Mouse (Mus musculus) Patski (cell line): Measurements from ENCODE around the gene Dip2b. TPM values are rescaled to one million over a fixed set of nuclear protein-coding genes. Genes with fewer than 3 reads are reported as not detected.
"Not testable (repeated sequence)": the region's sequence is repeated elsewhere in the genome, so short reads cannot be mapped to it uniquely, and the experiment has no call there.

Experiments used
- ATAC-seq: fragments of 100-300 bp; one replicate; pipeline ENCODE4 v1.8.0; 2021
- CTCF ChIA-PET: fragments of 350-600 bp; sonication (Branson Sonifier 250); formaldehyde crosslinking; loops from one replicate; lab custom pipeline; 2022; ENCODE audit warnings: inconsistent platforms; lab: Charles Lee
- POLR2A ChIA-PET: fragments of 350-600 bp; sonication (Branson Sonifier 250); formaldehyde crosslinking; loops from one replicate; lab custom pipeline; 2022; ENCODE audit warnings: antibody characterized with exemption, inconsistent platforms; lab: Charles Lee
- DNase-seq: peaks from one replicate; pipeline ENCODE4 v3.0.0-alpha.2; 2011; ENCODE audit warnings: low read depth, low spot score
- H3K27me3 ChIP-seq: fragments of 371-371 bp; one replicate; pipeline ENCODE4 v1.5.1; 2021
- CTCF ChIP-seq: fragments of 100-300 bp; IDR thresholded peaks from one replicate; pipeline ENCODE4 v1.5.1; 2021
- in situ Hi-C: fragments of 300-500 bp; cut with MboI; formaldehyde crosslinking; loops from 3 replicates; pipeline ENCODE4 v1.11.1; 2018; ENCODE audit warnings: low pct_unique_long_range_greater_than_20kb, mixed read lengths
- polyA plus RNA-seq: library from polyadenylated mRNA; unstranded; gene quantifications from one replicate; pipeline ENCODE4 v1.2.3, GENCODE M21; 2021

Gene Dip2b
- polyA plus RNA-seq, 1 experiment from 2014 or later: 13.8 TPM

DNA sequence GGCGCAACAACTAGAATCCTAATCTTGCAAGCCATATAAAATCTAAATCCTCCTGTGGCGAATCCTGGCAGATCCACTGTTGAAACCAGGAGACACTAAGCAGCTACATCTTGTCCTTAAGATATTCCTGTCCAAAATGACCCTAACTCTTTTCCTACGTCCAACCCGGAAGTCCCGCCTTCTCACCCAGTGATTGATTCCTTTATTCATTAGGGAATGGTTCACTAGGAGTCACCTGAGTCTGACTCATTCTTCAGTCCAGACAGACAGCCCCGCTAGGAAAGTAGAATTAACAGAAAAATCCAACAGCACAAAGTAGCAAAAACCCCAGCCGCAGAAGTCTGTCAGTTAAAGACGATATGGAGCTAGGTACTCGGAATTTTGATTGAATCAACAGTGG lies 208.8 kb downstream of the Dip2b start:
- no peak for TF ChIP-seq CTCF
- ATAC-seq (no peak), DNase-seq (no peak)
- H3K27me3 ChIP-seq: no peaks in the 10 kb centered on the region
- in situ Hi-C loops: no loop called here
- CTCF ChIA-PET: interaction anchor here (0.9 kb wide), 1 partner anchor 10 kb away, joined by 3 read pairs; no protein-coding TSS in a partner anchor
- POLR2A ChIA-PET: no interaction called here

DNA sequence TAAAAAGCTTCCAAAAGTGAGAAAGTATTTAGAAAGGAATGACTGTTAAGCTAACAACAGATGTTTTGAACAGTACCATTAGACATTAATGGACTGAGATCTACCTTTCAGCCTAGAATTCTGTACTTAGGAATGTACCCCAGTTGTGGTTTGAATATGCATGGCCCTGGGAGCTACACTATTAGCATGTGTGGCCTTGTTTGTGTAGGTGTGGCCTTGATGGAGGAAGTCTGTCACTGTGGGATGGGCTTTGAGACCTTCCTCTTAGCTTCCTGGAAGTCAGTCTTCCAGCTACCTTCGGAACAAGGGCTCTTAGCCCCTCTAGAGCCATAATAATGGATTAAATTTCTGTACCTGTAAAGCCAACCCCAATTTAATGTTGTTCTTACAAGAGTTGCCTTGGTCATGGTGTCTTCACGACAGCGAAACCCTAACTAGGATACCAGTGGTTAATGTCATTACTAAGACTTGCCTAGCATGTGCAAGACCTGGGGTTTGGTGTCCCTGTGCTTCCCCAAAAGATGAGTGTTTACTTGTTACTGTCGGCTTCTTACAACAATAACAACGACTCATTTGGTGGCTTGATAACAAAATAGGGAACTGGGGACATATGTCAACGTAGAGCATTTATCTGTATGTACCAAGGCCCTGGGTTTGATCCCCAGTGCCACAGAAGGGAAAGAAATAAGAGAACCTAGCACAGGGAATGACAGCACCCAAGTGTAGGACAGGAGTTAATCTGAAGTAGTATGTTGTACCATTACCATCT lies 210.4 kb downstream of the Dip2b start:
- no peaks in the 10 kb centered on the region for H3K27me3 ChIP-seq
- POLR2A ChIA-PET: interaction anchor here (0.6 kb wide), 1 partner anchor 289 kb away, joined by 6 read pairs; no protein-coding TSS in a partner anchor
- CTCF ChIA-PET: interaction anchor here (2.5 kb wide), 1 partner anchor 17 kb away, joined by 9 read pairs; no protein-coding TSS in a partner anchor
- no peak for DNase-seq
- no peak for ATAC-seq
- TF ChIP-seq CTCF: no peak
- in situ Hi-C loops: no loop called here

DNA sequence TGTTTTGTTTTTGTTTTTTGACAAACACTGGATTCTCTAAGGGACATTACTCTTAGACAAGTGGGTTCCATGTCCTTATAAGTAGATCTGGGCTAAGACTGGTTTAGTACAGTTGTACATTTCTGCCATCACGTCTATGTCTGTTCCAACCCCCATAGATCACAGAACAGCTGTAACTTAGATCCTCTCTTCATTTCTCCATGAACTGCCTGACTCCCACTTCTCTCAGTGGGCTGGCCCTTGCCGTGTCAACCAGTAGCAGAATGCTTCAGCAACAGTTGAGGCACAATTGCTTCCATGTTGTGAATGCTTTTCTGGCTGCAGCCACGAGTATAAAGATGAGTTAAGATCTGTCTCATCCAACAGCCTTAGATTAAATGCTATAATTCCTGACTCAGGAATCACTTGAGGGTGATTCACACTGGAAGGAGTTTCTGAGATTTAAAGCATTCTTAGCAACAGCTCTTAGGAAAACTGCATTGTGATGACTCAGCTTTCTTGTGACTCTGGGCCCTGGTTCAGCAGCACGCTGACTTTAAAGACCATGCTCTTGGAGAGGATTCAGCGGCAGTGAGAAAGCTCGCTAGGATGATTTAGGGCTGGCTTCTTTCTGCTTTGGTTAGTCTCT lies 212.8 kb downstream of the Dip2b start:
- POLR2A ChIA-PET: no interaction called here
- CTCF ChIA-PET: interaction anchor here (0.8 to 2.8 kb wide), 3 partner anchors 10 to 20 kb away, joined by 3 to 9 read pairs (median 3); no protein-coding TSS in a partner anchor
- ATAC-seq (peak; percentile 67), DNase-seq (peak; percentile 85)
- H3K27me3 ChIP-seq: no peaks in the 10 kb centered on the region
- TF ChIP-seq CTCF: no peak
- in situ Hi-C loops: no loop called here

DNA sequence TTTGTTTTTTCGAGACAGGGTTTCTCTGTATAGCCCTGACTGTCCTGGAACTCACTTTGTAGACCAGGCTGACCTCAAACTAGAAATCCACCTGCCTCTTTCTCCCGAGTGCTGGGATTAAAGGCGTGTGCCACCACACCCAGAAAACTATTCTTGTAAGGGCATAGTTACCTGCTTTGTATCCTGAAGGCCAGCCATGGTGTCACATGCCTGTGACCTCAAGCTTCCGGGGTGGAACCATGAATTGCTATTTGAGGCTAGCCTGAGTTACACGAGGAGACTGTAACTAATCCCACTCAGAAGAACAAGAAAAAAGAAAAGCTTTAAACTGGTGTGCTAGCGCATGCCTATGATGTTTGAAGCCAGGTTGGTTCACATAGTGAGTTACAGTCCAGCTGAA lies 217.9 kb downstream of the Dip2b start:
- ChIA-PET CTCF (no interaction called here), POLR2A (no interaction called here)
- in situ Hi-C loops: no loop called here
- H3K27me3 ChIP-seq: no peaks in the 10 kb centered on the region
- ATAC-seq (no peak), DNase-seq (no peak)
- no peak for TF ChIP-seq CTCF

DNA sequence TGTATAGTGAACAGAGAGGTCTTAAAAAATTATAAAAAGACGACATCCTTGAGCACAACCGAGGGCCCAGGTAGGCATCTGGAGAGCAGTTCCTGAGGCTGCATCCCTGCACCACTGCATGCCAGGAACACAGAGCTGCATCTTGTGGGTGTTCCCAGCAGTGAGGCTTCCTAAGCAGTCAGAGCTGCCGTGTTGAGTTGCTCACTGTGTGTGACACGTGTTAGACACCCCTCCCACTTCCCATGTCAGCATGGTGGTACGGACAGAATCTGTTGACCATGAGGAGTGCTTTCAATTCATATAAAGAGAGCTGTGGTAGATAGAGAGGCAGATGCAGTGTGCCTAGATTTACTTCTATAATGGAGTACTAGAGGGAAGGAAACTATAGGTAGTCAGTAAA lies 218.8 kb downstream of the Dip2b start:
- ATAC-seq: no peak
- CTCF ChIA-PET: no interaction called here

DNA sequence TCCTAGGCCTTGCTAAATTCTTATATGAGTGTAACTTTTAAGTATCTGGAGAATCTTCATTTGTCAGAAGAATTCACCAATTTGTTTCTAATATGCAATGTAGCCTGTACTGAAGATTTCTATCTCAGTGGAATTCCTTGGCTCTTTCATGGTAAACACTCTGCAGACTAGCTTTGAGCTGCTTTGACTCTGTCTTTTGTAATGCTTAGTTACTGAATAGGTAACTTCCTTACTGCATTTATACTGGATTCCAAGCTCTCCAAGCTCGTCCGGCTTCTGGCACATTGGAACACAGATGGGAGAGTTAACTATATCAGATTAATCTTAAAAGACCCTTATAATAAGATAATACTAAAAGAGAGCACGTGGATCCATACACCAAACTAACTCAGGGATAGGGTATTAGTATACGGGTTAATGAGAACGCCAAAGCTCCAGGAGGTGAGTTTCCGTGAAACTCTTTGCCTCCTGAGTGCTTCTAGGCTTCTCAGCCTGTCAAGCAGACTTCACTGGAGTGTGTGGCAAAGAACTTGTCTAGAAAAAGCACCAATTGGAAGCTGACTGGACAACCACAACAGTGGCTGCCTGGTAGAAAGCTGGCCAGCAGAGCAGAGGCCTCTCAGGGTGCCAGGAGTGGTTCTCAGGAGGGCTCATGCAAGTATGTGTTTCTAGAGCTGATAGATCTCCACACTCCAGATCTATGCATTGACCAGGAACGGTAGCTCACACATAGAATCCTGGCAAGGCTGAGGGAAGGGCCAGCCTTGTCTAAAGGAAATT lies 220.4 kb downstream of the Dip2b start:
- DNase-seq: no peak
- ChIA-PET CTCF (interaction anchor here (2.1 kb wide), 1 partner anchor 116 kb away, joined by 6 read pairs; no protein-coding TSS in a partner anchor), POLR2A (no interaction called here)
- H3K27me3 ChIP-seq: no peaks in the 10 kb centered on the region
- ATAC-seq: no peak
- no peak for TF ChIP-seq CTCF
- in situ Hi-C loops: no loop called here

More for the DNA sequence above, 218.8 kb downstream of the Dip2b start:
- no peak for DNase-seq
- no peak for TF ChIP-seq CTCF
- no peaks in the 10 kb centered on the region for H3K27me3 ChIP-seq
- POLR2A ChIA-PET: no interaction called here
- in situ Hi-C loops: no loop called here

DNA sequence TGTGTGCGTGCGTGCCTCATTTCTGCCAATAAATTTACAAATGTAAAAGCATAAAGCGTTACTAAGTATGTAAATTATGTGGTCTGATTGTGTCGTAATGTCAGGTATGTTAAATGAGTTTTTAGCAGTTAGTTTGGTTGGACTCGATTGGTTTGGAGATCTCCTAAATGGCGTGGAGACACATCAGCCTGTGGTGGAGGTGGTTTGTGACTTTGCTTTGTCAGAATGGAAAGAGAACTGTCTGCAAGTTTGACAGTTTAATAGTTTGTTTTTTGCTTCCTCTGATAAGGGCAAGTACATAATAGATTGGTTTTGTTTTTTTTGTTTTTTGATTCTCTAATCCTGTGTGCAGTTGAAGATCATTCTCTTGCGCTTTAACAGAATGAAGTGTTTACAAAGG lies 221.9 kb downstream of the Dip2b start:
- in situ Hi-C loops: loop anchor here (10.0 kb wide), 1 partner anchor 64 kb away; no protein-coding TSS in a partner anchor
- ChIA-PET CTCF (interaction anchor here (2.1 kb wide), 1 partner anchor 114 kb away, joined by 6 read pairs; no protein-coding TSS in a partner anchor), POLR2A (interaction anchor here (0.7 kb wide), 1 partner anchor 85 kb away, joined by 4 read pairs; no protein-coding TSS in a partner anchor)
- not testable (repeated sequence) for DNase-seq, ATAC-seq, H3K27me3 ChIP-seq

DNA sequence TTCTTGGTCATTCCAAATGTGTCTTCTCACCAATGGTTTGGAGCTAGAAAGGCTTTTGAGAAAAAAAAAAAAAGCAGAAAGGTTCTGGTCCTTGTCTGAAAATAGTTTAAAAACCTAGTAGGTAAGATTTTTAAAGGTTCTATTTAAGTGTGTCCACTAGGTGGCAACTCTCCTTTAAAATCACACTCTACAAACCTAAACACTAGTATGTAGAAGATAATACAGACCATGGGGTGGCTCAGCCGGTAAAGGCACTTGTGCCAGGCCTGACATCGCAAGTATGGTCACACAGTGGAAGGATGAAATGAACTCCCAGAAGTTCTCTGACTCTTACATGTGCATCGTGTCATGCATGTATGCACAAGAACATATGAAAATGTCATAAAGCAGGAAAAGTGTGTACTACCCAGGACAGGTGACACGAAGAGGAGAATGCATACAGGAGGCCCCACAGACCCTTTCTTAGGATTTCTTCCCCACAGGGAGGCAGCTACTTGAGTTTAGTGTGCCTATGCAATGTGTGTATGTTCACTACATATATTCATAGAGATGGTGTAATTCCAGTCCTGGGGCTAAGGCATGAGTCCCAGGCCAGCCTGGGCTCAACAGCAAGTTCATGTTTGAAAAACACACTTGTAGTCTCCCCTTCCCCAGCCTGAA lies 224.9 kb downstream of the Dip2b start:
- DNase-seq (no peak), ATAC-seq (no peak)
- no peaks in the 10 kb centered on the region for H3K27me3 ChIP-seq
- TF ChIP-seq CTCF: peak; percentile 57
- POLR2A ChIA-PET: interaction anchor here (1.3 kb wide), 1 partner anchor 25 kb away, joined by 3 read pairs; no protein-coding TSS in a partner anchor
- CTCF ChIA-PET: interaction anchor here (0.7 to 2.5 kb wide), 10 partner anchors 12 to 194 kb away, joined by 3 to 9 read pairs (median 5); no protein-coding TSS in a partner anchor
- in situ Hi-C loops: loop anchor here (10.0 kb wide), 1 partner anchor 61 kb away; no protein-coding TSS in a partner anchor

DNA sequence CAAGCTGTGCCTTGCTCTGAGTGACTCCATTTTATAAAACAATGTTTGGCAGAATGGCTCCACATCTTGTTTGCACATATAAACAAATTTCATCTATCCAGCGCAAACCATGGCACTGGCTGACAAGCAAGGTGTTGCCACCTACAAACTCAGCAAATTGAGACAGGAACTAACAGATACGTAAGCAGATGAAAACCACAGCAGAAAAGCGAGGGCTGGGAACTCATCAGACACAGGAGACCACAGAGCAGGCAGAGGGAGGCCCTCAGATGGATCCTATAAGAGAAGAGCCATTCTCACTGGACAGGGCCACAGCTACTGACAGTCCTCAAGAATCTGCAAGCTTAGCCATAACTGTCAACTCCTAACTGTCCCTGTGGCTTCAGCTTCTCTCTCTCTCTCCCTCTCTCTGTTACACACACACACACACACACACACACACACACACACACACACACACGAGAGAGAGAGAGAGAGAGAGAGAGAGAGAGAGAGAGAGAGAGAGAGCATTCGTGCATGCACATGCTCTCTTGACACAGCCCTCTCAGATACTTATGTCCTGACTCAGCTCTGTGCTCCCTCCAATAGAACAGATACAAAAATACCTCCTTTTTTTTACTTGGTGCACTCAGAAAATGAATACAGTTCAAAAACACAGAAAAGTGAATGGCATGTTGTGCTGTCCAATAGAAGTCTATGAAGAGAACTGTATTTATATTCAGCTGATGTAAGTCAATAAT lies 227.3 kb downstream of the Dip2b start:
- no peak for DNase-seq
- peak; percentile 57 for ATAC-seq
- POLR2A ChIA-PET: interaction anchor here (0.6 to 1.1 kb wide), 3 partner anchors 10 to 43 kb away, joined by 3 to 4 read pairs (median 4); no protein-coding TSS in a partner anchor
- CTCF ChIA-PET: interaction anchor here (0.7 to 1.6 kb wide), 8 partner anchors 10 to 56 kb away, joined by 3 read pairs; partner anchors contain the start of gene Mettl7a1
- no peak for TF ChIP-seq CTCF
- in situ Hi-C loops: loop anchor here (5.0 to 10.0 kb wide), 4 partner anchors 37 to 187 kb away; partner anchors contain the start of gene Mettl7a1
- no peaks in the 10 kb centered on the region for H3K27me3 ChIP-seq
